Mouse (Mus musculus): Measurements from ENCODE around the gene Olfr1537. TPM values are rescaled to one million over a fixed set of nuclear protein-coding genes. Genes with fewer than 3 reads are reported as not detected.

Gene Olfr1537
- polyA plus RNA-seq (2015; fragmentation: Nextera tagmentation; extraction: Ambion mirVana), result not detected in 2 replicates

DNA sequence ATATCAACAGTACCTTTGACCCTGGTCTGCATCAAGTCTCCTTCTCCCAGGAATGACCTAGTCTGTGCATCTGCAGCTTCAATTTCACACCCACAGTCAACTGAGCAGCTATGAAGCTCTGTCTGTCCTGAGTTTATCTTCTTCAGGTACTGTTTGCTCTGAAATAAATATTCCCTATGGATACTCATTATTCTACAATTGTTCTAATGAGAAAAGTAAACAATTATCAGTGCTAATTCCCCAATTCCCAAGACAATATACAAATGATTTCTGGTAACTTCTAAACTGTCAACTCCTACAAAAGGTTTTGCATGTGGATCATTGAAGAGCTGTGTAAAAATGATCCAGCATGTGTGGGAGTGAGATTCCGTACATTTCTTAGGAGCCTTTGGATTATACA, at the start of gene Olfr1537:
Gene Olfr1537 (minus strand): TSS at position 101 of the 400 bp plus-strand sequence.
- TF ChIP-seq CTCF (IDR thresholded peaks at IDR 0.05; ENCODE audit: low read depth), result no peak
- H3K4me3 ChIP-seq (replicated peaks; ENCODE audit: low read depth, low read length), result no peak within 1 kb of the TSS
- no peak within 1 kb of the TSS for H3K4me2 ChIP-seq (ENCODE audit: low read length)
- 61% methylated on average over 1 of the region's 1 CpGs for WGBS
- no peak within 1 kb of the TSS for H3K9ac ChIP-seq (ENCODE audit: low read depth, low read length)
- H3K36me3 ChIP-seq (ENCODE audit: insufficient read depth, low read length), result no peaks in the 10 kb centered on the region
- no peaks in the 10 kb centered on the region for H3K27me3 ChIP-seq (ENCODE audit: insufficient read depth, low read length)
- H3K27ac ChIP-seq, result no peak within 1 kb of the TSS
- DNase-seq (ENCODE audit: low spot score) (no peak), ATAC-seq (replicated peaks; ENCODE audit: low FRiP score, low read depth) (no peak)
- no peaks in the 10 kb centered on the region for H3K9me3 ChIP-seq (replicated peaks; ENCODE audit: low read length)
- no peaks in the 10 kb centered on the region for H3K4me1 ChIP-seq (replicated peaks; ENCODE audit: insufficient read depth, low read length)

DNA sequence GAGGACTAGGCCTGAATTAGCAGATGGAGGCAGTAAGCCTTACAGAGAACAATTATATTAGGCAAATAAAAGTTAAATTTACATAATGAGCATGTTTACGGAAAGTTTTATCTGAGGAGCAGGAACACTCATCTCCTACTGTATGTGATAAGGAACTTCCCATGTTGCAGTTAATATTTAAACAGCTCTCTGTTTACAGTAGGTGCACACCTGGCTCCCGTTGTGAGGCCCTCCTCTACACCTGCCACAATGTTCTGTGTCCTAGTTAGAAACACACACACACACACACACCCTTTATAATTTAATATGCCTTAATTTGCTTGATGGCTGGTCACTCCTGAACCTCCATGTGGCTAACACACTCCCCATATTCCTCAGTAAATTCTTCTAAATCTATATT, 37.3 kb upstream of the Olfr1537 start:
- no peak for ATAC-seq (replicated peaks; ENCODE audit: low FRiP score, low read depth)

DNA sequence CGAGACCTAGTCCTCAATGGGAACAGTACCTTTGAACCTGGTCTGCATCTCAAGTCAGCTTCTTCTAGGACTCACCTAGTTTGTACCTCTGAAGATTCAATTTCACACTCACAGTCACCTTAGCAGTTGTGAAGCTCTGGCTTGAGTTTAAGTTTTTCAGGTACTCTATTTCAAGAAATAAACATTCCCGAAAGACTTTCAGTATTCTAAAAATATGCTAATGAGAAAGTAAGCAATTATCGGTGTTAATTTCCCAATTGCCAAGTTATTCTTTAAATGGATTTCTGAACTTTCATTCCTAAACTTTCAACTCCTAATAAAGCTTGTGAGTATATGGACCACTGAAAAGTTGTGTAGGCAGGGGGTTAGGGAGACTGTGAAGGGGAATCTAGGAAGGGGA, 26.9 kb upstream of the Olfr1537 start, which contains the start of gene Olfr945:
Gene Olfr945 (minus strand): TSS at position 101 of the 400 bp plus-strand sequence.
- no peak for DNase-seq (ENCODE audit: low spot score)
- Histone ChIP-seq H3K9me3 (replicated peaks; ENCODE audit: low read length) (no peaks in the 10 kb centered on the region), H3K27ac (no peak within 1 kb of the TSS), H3K4me2 (ENCODE audit: low read length) (no peak within 1 kb of the TSS), H3K27me3 (ENCODE audit: insufficient read depth, low read length) (no peaks in the 10 kb centered on the region), H3K4me1 (replicated peaks; ENCODE audit: insufficient read depth, low read length) (no peaks in the 10 kb centered on the region), H3K36me3 (ENCODE audit: insufficient read depth, low read length) (no peaks in the 10 kb centered on the region), H3K4me3 (replicated peaks; ENCODE audit: low read depth, low read length) (no peak within 1 kb of the TSS), H3K9ac (ENCODE audit: low read depth, low read length) (no peak within 1 kb of the TSS)
- ATAC-seq (replicated peaks; ENCODE audit: low FRiP score, low read depth), result no peak
- TF ChIP-seq CTCF (IDR thresholded peaks at IDR 0.05; ENCODE audit: low read depth), result no peak
- WGBS, result 84% methylated on average over 3 of the region's 3 CpGs

More for the DNA sequence above, 37.3 kb upstream of the Olfr1537 start:
- Histone ChIP-seq H3K36me3 (ENCODE audit: insufficient read depth, low read length) (no peaks in the 10 kb centered on the region), H3K27ac (no peak overlapping the region), H3K9ac (ENCODE audit: low read depth, low read length) (no peak overlapping the region), H3K27me3 (ENCODE audit: insufficient read depth, low read length) (no peaks in the 10 kb centered on the region), H3K4me2 (ENCODE audit: low read length) (no peak overlapping the region), H3K4me1 (replicated peaks; ENCODE audit: insufficient read depth, low read length) (no peaks in the 10 kb centered on the region), H3K4me3 (replicated peaks; ENCODE audit: low read depth, low read length) (no peak overlapping the region), H3K9me3 (replicated peaks; ENCODE audit: low read length) (no peaks in the 10 kb centered on the region)
- no peak for TF ChIP-seq CTCF (IDR thresholded peaks at IDR 0.05; ENCODE audit: low read depth)
- no peak for DNase-seq (ENCODE audit: low spot score)
- WGBS, result 74% methylated on average over 2 of the region's 2 CpGs

DNA sequence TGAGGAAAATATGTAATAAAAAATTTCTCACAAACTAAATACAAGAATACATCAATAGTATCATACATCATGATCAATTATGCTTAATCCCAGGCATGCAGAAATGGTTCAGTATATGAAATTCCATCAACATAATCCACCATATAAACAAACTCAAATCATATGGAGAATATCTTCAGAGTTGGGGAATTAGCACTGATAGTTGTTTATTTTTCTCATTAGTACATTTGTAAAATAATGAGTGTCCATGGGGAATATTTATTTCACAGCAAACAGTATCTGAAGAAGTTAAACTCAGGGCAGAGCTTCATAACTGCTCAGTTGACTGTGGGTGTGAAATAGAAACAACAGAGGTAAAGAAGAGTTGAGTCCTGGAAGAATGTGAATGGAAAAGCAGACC, 48.2 kb downstream of the Olfr1537 start, which contains the start of gene Olfr944:
Gene Olfr944 (plus strand): TSS at position 301 of the 400 bp plus-strand sequence.
- ATAC-seq (replicated peaks; ENCODE audit: low FRiP score, low read depth) (no peak), DNase-seq (ENCODE audit: low spot score) (no peak)
- Histone ChIP-seq H3K9me3 (replicated peaks; ENCODE audit: low read length) (no peaks in the 10 kb centered on the region), H3K4me1 (replicated peaks; ENCODE audit: insufficient read depth, low read length) (no peaks in the 10 kb centered on the region), H3K4me2 (ENCODE audit: low read length) (no peak within 1 kb of the TSS), H3K27ac (no peak within 1 kb of the TSS), H3K36me3 (ENCODE audit: insufficient read depth, low read length) (no peaks in the 10 kb centered on the region), H3K4me3 (replicated peaks; ENCODE audit: low read depth, low read length) (no peak within 1 kb of the TSS), H3K27me3 (ENCODE audit: insufficient read depth, low read length) (no peaks in the 10 kb centered on the region), H3K9ac (ENCODE audit: low read depth, low read length) (no peak within 1 kb of the TSS)
- no peak for TF ChIP-seq CTCF (IDR thresholded peaks at IDR 0.05; ENCODE audit: low read depth)

Other genes with a start within 250 kb of the Olfr1537 start
- not detected in 2 replicates for gene Olfr146, start 226.6 kb downstream of the Olfr1537 start, polyA plus RNA-seq (2015; fragmentation: Nextera tagmentation; extraction: Ambion mirVana)
- gene Olfr937, start 185.0 kb downstream of the Olfr1537 start, polyA plus RNA-seq (2015; fragmentation: Nextera tagmentation; extraction: Ambion mirVana), result not detected in 2 replicates
- not detected in 2 replicates for gene Olfr938, start 171.1 kb downstream of the Olfr1537 start, polyA plus RNA-seq (2015; fragmentation: Nextera tagmentation; extraction: Ambion mirVana)
- not detected in 2 replicates for gene Olfr27, start 121.9 kb downstream of the Olfr1537 start, polyA plus RNA-seq (2015; fragmentation: Nextera tagmentation; extraction: Ambion mirVana)
- gene Olfr943, start 83.7 kb downstream of the Olfr1537 start, polyA plus RNA-seq (2015; fragmentation: Nextera tagmentation; extraction: Ambion mirVana), result not detected in 2 replicates
- not detected in 2 replicates for gene Olfr944, start 48.1 kb downstream of the Olfr1537 start, polyA plus RNA-seq (2015; fragmentation: Nextera tagmentation; extraction: Ambion mirVana)
- gene Olfr945, start 26.8 kb upstream of the Olfr1537 start, polyA plus RNA-seq (2015; fragmentation: Nextera tagmentation; extraction: Ambion mirVana), result not detected in 2 replicates
- not detected in 2 replicates for gene Olfr948, start 76.1 kb upstream of the Olfr1537 start, polyA plus RNA-seq (2015; fragmentation: Nextera tagmentation; extraction: Ambion mirVana)
- gene Olfr951, start 137.4 kb upstream of the Olfr1537 start, polyA plus RNA-seq (2015; fragmentation: Nextera tagmentation; extraction: Ambion mirVana), result not detected in 2 replicates
- gene Olfr952, start 177.2 kb upstream of the Olfr1537 start, polyA plus RNA-seq (2015; fragmentation: Nextera tagmentation; extraction: Ambion mirVana), result not detected in 2 replicates
- gene Olfr954, start 206.7 kb upstream of the Olfr1537 start, polyA plus RNA-seq (2015; fragmentation: Nextera tagmentation; extraction: Ambion mirVana), result not detected in 2 replicates
- gene Olfr955, start 221.9 kb upstream of the Olfr1537 start, polyA plus RNA-seq (2015; fragmentation: Nextera tagmentation; extraction: Ambion mirVana), result not detected in 2 replicates
- gene Olfr44, start 244.0 kb upstream of the Olfr1537 start, polyA plus RNA-seq (2015; fragmentation: Nextera tagmentation; extraction: Ambion mirVana), result not detected in 2 replicates

Measured in kidney, postnatal 0 days (tissue).